Mouse (Mus musculus) kidney, adult 2 months (tissue): ENCODE measurements around the gene Muc4. TPM values are rescaled to one million over a fixed set of nuclear protein-coding genes. Genes with fewer than 3 reads are reported as not detected.

ENCODE experiments used
- DNase-seq: peaks from one replicate; pipeline ENCODE4 v3.0.0; 2021
- H3K27ac ChIP-seq: fragments of 200-500 bp; 2 replicates; pipeline ENCODE4 v1.5.1; 2012; ENCODE audit warnings: low read depth, low read length, control low read depth, inconsistent platforms; ENCODE audit not compliant: insufficient read depth
- H3K27me3 ChIP-seq: fragments of 200-500 bp; replicated peaks from 2 replicates; pipeline ENCODE4 v1.6.1; 2012; ENCODE audit warnings: mild to moderate bottlenecking, moderate library complexity, low read length, inconsistent platforms; ENCODE audit not compliant: control insufficient read depth, insufficient read depth
- H3K36me3 ChIP-seq: fragments of 200-500 bp; 2 replicates; pipeline ENCODE4 v1.6.1; 2012; ENCODE audit warnings: mild to moderate bottlenecking, moderate library complexity, low read length, inconsistent platforms; ENCODE audit not compliant: control insufficient read depth, insufficient read depth
- H3K4me1 ChIP-seq: fragments of 200-500 bp; 2 replicates; pipeline ENCODE4 v1.6.1; 2011; ENCODE audit warnings: low read length; ENCODE audit not compliant: control insufficient read depth, insufficient read depth
- H3K4me3 ChIP-seq: fragments of 200-500 bp; 2 replicates; pipeline ENCODE4 v1.5.1; 2011; ENCODE audit warnings: mild to moderate bottlenecking, low read depth, low read length, control low read depth; ENCODE audit not compliant: insufficient read depth
- CTCF ChIP-seq: fragments of 200-500 bp; conservative IDR thresholded peaks from 2 replicates; pipeline ENCODE4 v1.5.1; 2011; ENCODE audit warnings: low read depth, mild to moderate bottlenecking, control low read depth, low read length, moderate library complexity, mixed read lengths; ENCODE audit not compliant: insufficient read depth, insufficient read length
- POLR2A ChIP-seq: fragments of 200-500 bp; IDR thresholded peaks from one replicate; pipeline ENCODE4 v1.6.1; 2011; ENCODE audit warnings: low read depth, low read length, control low read depth
- WGBS: fragments of 180-500 bp; shearing (Covaris S2); methylation state at CpG from one replicate; pipeline ENCODE4 v1.1.7; 2018; 5-methylcytosine and 5-hydroxymethylcytosine counted together
- polyA plus RNA-seq: library from polyadenylated mRNA; depleted of rRNA; stranded (reverse); fragments of >200 nt; gene quantifications from 2 replicates; pipeline ENCODE4 v1.2.3, GENCODE M21; 2012

Gene Muc4
- polyA plus RNA-seq, 1 experiment, result 0.16 TPM

- TF ChIP-seq CTCF, result no peak
- no peak for TF ChIP-seq POLR2A
Measured at GRCm38 (mm10) chr16:32726501-32726900, 9.2 kb upstream of the Muc4 start.

GRCm38 (mm10) chr16:32728240-32728639 lies 7.4 kb upstream of the Muc4 start:
- Histone ChIP-seq H3K4me1 (no peaks in the 10 kb centered on the region), H3K36me3 (no peaks in the 10 kb centered on the region), H3K27ac (no peak overlapping the region), H3K27me3 (no peaks in the 10 kb centered on the region), H3K4me3 (no peak overlapping the region)
- peak; percentile 77 for DNase-seq
- TF ChIP-seq POLR2A (no peak), CTCF (no peak)

More at GRCm38 (mm10) chr16:32726501-32726900, 9.2 kb upstream of the Muc4 start:
- H3K4me3 ChIP-seq, result no peak overlapping the region
- no peaks in the 10 kb centered on the region for H3K36me3 ChIP-seq
- no peak for DNase-seq
- no peak overlapping the region for H3K27ac ChIP-seq
- H3K4me1 ChIP-seq, result no peaks in the 10 kb centered on the region
- no peaks in the 10 kb centered on the region for H3K27me3 ChIP-seq

- Histone ChIP-seq H3K4me1 (no peaks in the 10 kb centered on the region), H3K4me3 (no peak overlapping the region), H3K36me3 (no peaks in the 10 kb centered on the region), H3K27ac (no peak overlapping the region), H3K27me3 (no peaks in the 10 kb centered on the region)
- no peak for DNase-seq
- TF ChIP-seq CTCF (no peak), POLR2A (no peak)
- 32% methylated on average over 1 of the region's 1 CpGs for WGBS
Measured at GRCm38 (mm10) chr16:32728730-32729129, 7.0 kb upstream of the Muc4 start.

- H3K27ac ChIP-seq, result no peak overlapping the region
- H3K4me3 ChIP-seq, result no peak overlapping the region
- H3K36me3 ChIP-seq, result no peaks in the 10 kb centered on the region
- no peak for TF ChIP-seq POLR2A
- no peak for TF ChIP-seq CTCF
- H3K4me1 ChIP-seq, result no peaks in the 10 kb centered on the region
- WGBS, result 92% methylated on average over 3 of the region's 3 CpGs
- no peak for DNase-seq
- H3K27me3 ChIP-seq, result no peaks in the 10 kb centered on the region
Measured at GRCm38 (mm10) chr16:32733213-32733612, 2.5 kb upstream of the Muc4 start.

GRCm38 (mm10) chr16:32736022-32736421 lies 336 bp downstream of the Muc4 start:
- TF ChIP-seq POLR2A, result no peak
- no peak for TF ChIP-seq CTCF
- DNase-seq, result no peak
- Histone ChIP-seq H3K36me3 (no peaks in the 10 kb centered on the region), H3K4me1 (no peaks in the 10 kb centered on the region), H3K27ac (no peak overlapping the region), H3K27me3 (no peaks in the 10 kb centered on the region), H3K4me3 (no peak overlapping the region)
- WGBS, result 70% methylated on average over 3 of the region's 3 CpGs

GRCm38 (mm10) chr16:32740003-32740663 lies 4.4 kb downstream of the Muc4 start:
- 62% methylated on average over 8 of the region's 8 CpGs for WGBS
- DNase-seq, result peak; percentile 36
- H3K27ac ChIP-seq, result no peak overlapping the region

GRCm38 (mm10) chr16:32741366-32741765 lies 5.7 kb downstream of the Muc4 start:
- Histone ChIP-seq H3K27ac (no peak overlapping the region), H3K4me3 (no peak overlapping the region), H3K27me3 (no peaks in the 10 kb centered on the region), H3K4me1 (no peaks in the 10 kb centered on the region), H3K36me3 (no peaks in the 10 kb centered on the region)
- no peak for DNase-seq
- 82% methylated on average over 9 of the region's 9 CpGs for WGBS
- TF ChIP-seq CTCF (no peak), POLR2A (no peak)

More at GRCm38 (mm10) chr16:32740003-32740663, 4.4 kb downstream of the Muc4 start:
- no peaks in the 10 kb centered on the region for H3K36me3 ChIP-seq
- no peaks in the 10 kb centered on the region for H3K4me1 ChIP-seq
- H3K27me3 ChIP-seq, result no peaks in the 10 kb centered on the region
- H3K4me3 ChIP-seq, result no peak overlapping the region
- no peak for TF ChIP-seq CTCF
